Mouse (Mus musculus) C2C12 (cell line): Measurements from ENCODE around the gene Zdhhc3. TPM values are rescaled to one million over a fixed set of nuclear protein-coding genes. Genes with fewer than 3 reads are reported as not detected.

ENCODE experiments used
- H3K27me3 ChIP-seq: one replicate; pipeline ENCODE4 v1.6.1; 2011; ENCODE audit not compliant: control insufficient read depth, insufficient read depth, insufficient read length
- H3K36me3 ChIP-seq: one replicate; pipeline ENCODE4 v1.6.1; 2011; ENCODE audit not compliant: control insufficient read depth, insufficient read depth
- H3K4me3 ChIP-seq: one replicate; pipeline ENCODE4 v1.5.1; 2011; ENCODE audit warnings: mild to moderate bottlenecking, control low read depth; ENCODE audit not compliant: poor library complexity, insufficient read depth, severe bottlenecking
- H3K79me2 ChIP-seq: one replicate; pipeline ENCODE4 v1.6.1; 2011; ENCODE audit not compliant: control insufficient read depth, insufficient read depth
- H3K79me3 ChIP-seq: one replicate; pipeline ENCODE4 v1.6.1; 2011; ENCODE audit warnings: low read depth, control low read depth
- H3ac ChIP-seq: one replicate; pipeline ENCODE3; 2011; ENCODE audit warnings: low read depth; ENCODE audit not compliant: control insufficient read depth, insufficient read length
- CEBPB ChIP-seq: IDR thresholded peaks from one replicate; pipeline ENCODE4 v1.6.1; 2011; ENCODE audit warnings: low read depth, mild to moderate bottlenecking, control low read depth, moderate library complexity
- CTCF ChIP-seq: IDR thresholded peaks from one replicate; pipeline ENCODE4 v1.5.1; 2011; ENCODE audit not compliant: control insufficient read depth, insufficient read depth, insufficient read length
- FOSL1 ChIP-seq: IDR thresholded peaks from one replicate; pipeline ENCODE4 v1.8.0; 2011; ENCODE audit warnings: mild to moderate bottlenecking, low read length; ENCODE audit not compliant: poor library complexity, insufficient read depth, severe bottlenecking
- MAX ChIP-seq: IDR thresholded peaks from one replicate; pipeline ENCODE4 v1.6.1; 2011; ENCODE audit warnings: mild to moderate bottlenecking, control low read depth
- MYOD1 ChIP-seq: IDR thresholded peaks from one replicate; pipeline ENCODE4 v1.6.1; 2011; ENCODE audit warnings: low read depth; ENCODE audit not compliant: control insufficient read depth, insufficient read length
- MYOG ChIP-seq: IDR thresholded peaks from one replicate; pipeline ENCODE4 v1.6.1; 2011; ENCODE audit not compliant: control insufficient read depth, insufficient read length; ENCODE audit errors: extremely low read depth
- USF1 ChIP-seq: IDR thresholded peaks from one replicate; pipeline ENCODE4 v1.6.1; 2011; ENCODE audit warnings: low read depth, mild to moderate bottlenecking, control low read depth, moderate library complexity
- polyA plus RNA-seq: library from polyadenylated mRNA; unstranded; fragments of >200 nt; fragmentation: generic; extraction: Trizol; gene quantifications from one replicate; pipeline ENCODE4 v1.2.1, GENCODE M21; 2012; ENCODE audit warnings: missing spikeins

Gene Zdhhc3
- polyA plus RNA-seq, 1 experiment = 62.6 TPM

DNA sequence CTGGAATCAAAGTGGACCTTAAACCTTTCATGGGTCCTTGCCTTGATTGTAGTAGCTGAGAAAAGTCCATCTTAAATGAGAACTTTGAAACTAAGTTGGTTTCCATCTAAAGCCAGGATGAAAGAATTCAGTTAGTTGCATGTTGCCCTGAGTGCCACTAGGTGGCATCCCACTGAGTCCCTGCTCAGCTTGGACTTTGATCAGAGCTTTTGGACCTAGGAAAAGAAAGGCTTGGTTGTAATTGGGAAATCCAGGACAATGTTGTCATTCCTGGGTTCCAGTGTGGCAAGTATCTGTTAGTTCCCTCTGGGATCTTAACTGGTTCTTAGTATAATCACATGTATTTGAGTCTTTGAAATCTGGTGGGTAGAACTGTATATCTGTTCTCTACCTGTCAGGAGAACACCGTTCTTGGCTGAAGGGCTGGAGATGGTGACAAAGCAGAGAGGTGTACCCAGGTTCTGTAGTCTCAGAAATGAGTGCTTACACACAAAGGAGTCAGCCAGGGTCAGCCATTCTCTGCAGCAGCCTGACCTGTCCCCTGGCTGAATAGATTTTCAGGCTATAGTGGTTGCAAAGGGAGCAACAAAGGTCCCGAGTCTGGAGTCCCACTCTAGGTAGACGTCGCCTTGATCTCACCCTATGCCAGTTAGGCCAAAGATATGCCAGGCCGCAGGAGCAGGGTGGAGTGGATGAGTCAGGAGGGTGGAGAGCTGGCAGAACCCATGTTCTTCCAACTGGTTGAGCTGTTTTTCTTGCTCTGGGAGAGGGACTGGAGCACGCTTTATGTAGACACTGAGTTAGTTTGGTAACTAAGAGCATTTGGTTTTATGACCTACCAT is 10.8 kb upstream of the Zdhhc3 start:
- Histone ChIP-seq H3K36me3 (peaks cover 49% of the 10 kb centered on the region), H3K4me3 (no peak overlapping the region), H3K79me2 (peaks cover 6% of the 10 kb centered on the region), H3K79me3 (peaks cover 5% of the 10 kb centered on the region), H3ac (no peak overlapping the region), H3K27me3 (no peaks in the 10 kb centered on the region)
- TF ChIP-seq FOSL1 = no peak
- TF ChIP-seq USF1 = no peak
- peak; percentile 31 for TF ChIP-seq MAX
- TF ChIP-seq MYOG = no peak

GRCm38 (mm10) chr9:123123017-123123416 is 10.0 kb upstream of the Zdhhc3 start:
- no peak for TF ChIP-seq MYOD1
- TF ChIP-seq FOSL1 = no peak
- TF ChIP-seq MAX = no peak
- TF ChIP-seq MYOG = no peak
- TF ChIP-seq CTCF = no peak
- TF ChIP-seq USF1 = no peak
- TF ChIP-seq CEBPB = no peak
- Histone ChIP-seq H3K27me3 (no peaks in the 10 kb centered on the region), H3K79me2 (peaks cover 6% of the 10 kb centered on the region), H3K36me3 (peaks cover 45% of the 10 kb centered on the region), H3K79me3 (peaks cover 7% of the 10 kb centered on the region), H3K4me3 (no peak overlapping the region), H3ac (no peak overlapping the region)

DNA sequence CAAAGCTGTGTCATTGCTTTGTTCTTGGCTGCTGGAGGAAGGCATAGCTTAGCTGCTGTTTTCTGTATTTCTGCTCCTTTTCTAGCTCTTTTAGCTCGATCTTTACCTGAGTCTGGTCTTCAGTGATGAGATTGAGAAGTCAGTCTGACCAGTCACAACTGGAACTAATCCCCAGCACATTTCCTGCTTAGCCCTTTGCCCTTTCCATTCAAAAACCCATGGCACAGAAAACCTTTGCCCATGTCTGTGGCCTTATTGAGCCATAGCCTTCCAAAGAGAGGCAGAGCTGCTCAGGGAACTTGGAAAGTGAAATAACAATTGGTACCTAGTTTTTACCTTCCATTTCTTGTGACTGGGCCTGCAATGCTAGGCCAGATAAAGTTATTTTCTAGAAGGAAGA is 2.6 kb upstream of the Zdhhc3 start:
- TF ChIP-seq CEBPB (no peak), FOSL1 (no peak), USF1 (no peak), MAX (no peak), MYOD1 (no peak), MYOG (no peak), CTCF (no peak)
- peaks cover 47% of the 10 kb centered on the region for H3K79me3 ChIP-seq
- H3K79me2 ChIP-seq = peaks cover 65% of the 10 kb centered on the region
- H3K36me3 ChIP-seq = peaks cover 26% of the 10 kb centered on the region
- no peak overlapping the region for H3K4me3 ChIP-seq
- H3ac ChIP-seq = no peak overlapping the region
- no peaks in the 10 kb centered on the region for H3K27me3 ChIP-seq

DNA sequence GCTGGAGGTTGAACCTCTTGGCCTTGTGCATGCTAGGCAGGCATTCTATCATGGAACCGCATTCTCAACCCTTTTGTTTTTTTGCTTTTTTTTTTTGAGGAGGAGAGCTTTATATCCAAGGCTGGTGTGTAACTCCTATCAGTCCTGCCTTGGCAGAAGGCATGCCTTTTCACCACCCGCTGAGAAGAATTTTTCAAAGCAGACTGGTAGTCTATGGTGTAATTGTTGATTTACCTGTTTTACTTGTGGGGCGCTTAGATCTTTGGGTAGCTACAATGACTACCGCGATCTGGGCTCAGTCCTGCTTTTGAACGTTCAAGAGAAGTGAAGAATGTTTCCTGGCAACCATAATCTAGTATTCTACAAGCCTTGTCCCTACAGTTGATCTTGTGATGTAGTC is 926 bp upstream of the Zdhhc3 start:
- Histone ChIP-seq H3ac (no peak overlapping the region), H3K36me3 (peaks cover 26% of the 10 kb centered on the region), H3K79me2 (peaks cover 81% of the 10 kb centered on the region), H3K27me3 (no peaks in the 10 kb centered on the region), H3K4me3 (peak overlapping the region; percentile 78), H3K79me3 (peaks cover 63% of the 10 kb centered on the region)
- TF ChIP-seq MYOG (no peak), FOSL1 (no peak), MYOD1 (no peak), CTCF (no peak), CEBPB (no peak), USF1 (no peak), MAX (no peak)

DNA sequence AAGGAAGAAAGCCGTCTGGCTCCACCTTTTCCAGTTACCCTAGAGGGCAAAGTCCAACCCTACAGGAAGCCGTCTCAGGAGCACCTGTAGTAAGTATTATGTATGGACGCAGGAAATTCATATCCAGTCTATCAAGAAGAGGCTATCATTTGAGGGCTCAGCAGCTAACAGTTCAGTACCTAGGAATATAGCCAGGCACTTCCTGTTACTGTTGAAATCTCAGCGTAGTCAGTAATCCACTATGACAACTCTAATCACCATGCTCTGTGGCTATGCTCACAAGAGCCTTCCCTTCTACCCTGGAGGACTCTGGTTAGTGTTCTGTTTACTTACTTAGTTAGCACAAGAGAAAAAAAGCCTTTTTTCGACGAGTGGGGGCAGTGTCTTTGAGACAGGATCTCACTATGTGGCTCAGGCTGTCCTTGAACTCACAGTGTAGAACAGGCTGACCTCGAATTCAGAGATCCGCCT is 1.2 kb downstream of the Zdhhc3 start:
- H3K4me3 ChIP-seq = peak overlapping the region; percentile 78
- TF ChIP-seq MYOD1 (no peak), CTCF (no peak), MAX (no peak), FOSL1 (no peak), CEBPB (no peak), MYOG (no peak), USF1 (no peak)
- H3K79me2 ChIP-seq = peaks cover 97% of the 10 kb centered on the region
- H3ac ChIP-seq = peak overlapping the region; percentile 42
- peaks cover 21% of the 10 kb centered on the region for H3K36me3 ChIP-seq
- H3K27me3 ChIP-seq = no peaks in the 10 kb centered on the region
- H3K79me3 ChIP-seq = peaks cover 73% of the 10 kb centered on the region
